Mouse (Mus musculus): ENCODE measurements around the gene Ehf. TPM values are rescaled to one million over a fixed set of nuclear protein-coding genes. Genes with fewer than 3 reads are reported as not detected.

Ehf gene
- total RNA-seq, 2 experiments from 2014 or later = not detected

DNA sequence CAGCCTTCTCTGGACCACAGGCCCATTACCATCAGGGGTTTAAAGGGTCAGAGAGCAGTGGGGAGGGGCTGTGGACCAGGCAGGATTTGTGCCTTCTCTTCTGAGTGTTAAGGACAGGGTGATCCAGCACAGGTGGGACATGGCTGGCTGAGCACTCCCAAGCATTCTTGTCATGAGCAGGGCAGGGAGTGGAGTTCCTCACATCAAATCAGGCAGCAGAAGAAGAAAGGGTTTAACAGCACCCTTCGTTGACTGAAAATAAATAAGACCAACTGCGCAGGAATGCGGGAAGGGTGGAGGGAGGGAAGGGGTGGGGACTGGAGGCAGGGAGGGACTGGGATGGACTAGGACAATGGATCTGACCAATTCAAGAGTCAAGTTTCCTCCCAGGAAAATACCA lies 8.6 kb downstream of the Ehf start:
- DNase-seq = no peak

DNA sequence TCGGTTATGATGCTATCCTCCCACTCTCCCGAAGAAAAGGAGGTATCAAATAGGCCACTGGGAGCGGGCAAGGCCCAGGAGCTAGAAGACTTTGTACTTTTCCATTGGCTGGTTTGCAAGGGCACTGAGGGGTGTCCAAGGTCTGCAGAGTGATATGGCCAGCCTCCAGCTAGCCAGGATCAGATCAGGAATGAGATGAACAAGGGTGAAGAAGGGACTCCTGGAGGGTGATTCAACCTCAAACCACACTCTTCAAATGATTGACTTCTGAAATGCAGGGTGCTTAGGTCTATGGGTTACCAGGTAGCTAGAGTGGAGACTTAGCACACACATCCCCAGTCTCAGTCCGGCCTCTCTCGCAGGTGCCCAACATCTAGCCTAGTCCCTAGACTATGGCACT lies 9.3 kb downstream of the Ehf start:
- no peak for DNase-seq

DNA sequence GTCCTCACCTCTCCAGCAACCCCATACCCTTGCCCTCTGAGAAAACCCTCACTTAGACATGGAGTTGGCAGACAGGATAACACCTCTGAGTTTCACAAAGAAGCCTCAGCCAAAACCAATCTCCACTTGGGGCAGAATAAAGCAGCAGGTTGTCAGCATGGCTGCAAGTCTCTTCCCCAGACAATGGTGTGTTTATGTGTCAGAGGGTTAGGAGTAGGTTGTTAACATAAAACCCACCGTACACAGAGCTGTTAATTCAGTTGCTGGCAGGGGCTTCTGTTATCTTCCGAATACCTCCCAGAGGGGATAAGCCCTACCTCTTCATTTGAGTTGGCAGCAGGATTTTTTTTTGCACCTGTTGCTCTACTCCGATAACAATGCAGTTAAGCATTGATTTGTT lies 9.9 kb downstream of the Ehf start:
- DNase-seq = no peak

DNA sequence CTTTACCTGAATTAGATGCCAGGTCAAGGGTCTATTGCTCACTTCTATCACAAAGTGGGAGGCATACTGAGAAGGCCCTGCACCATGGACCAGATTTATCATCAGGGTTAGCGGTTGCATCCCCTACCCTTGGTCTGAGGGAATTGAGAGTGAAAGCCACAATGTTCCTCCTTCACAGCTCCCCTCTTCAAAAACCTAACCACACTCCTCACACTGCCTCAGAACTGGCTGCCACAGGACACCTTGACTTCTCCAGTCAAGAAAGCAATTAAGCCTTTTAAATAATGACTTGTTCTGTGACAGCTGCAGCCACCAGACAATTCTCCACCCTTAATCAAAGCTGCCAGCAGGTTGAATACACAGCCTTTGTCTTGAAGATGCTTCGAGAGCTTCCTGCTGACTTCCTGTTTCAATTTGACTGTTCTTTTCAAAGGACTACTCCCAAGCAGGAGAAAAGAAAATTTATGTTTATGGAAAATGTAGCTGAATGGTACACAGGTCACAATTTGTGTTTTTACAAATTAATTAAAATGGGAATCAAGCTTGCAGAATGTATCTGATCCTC lies 12.3 kb downstream of the Ehf start:
- no peak for DNase-seq

DNA sequence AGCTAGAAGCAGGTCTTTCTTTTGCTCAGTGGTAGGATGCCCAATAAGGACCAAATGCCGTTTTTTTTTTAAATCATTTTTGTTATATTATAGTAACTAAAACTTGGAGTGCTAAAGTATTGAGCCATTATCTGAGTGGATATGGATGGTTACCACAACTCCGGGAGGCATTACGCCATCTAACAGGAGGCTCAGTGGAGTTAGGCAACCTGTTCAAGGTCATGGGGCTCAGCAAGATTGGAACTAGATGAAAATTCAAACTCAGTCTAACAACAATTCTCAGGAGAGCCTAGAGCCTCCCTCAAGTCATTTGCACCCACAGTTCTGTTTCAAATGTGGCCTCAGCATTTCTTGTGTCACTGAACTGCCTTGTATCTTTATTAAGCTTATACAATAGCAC lies 12.9 kb downstream of the Ehf start:
- no peak for DNase-seq

DNA sequence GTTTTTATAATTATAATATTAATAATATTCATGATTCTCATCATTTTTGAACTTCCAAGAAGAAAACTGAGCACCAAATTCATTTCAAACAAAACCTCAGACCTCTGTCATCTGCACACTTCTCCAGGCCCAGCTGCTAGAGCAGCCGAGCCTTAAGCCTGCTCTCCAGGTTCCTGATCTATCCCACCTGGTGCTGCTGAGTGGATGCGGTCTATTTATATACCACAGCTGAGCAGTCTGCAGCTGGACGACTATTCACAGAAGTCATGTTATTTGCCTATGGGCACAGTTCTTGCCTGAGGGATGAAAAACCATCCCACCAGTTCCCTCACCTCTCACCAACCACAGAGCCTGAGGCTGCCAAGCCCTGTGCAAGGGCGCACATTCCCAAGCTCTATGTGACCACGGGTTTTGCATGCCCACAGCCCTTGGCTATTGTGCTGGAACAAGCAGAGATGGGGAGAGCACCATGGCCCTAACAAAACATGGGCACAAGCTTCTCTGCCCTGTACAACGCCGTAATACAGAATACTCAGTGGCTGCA lies 13.6 kb downstream of the Ehf start:
- no peak for DNase-seq

DNA sequence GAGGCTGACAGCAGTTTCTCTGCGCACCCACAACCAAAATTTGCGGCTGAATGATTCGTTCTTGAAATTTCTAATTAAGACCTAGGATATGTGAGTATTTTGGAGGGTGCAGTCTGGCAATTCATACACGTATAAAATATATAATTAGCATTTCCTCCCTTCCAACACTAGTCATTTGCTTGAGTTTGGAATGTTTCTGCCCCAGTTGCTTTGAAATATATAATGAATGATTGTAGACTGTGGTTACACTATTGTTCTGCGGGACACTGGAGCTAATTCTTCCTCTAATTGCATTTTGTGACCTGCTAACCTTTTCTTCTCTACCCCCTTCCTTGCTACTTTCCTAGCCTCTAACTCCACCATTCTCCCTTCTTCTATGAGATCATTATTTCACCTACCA lies 15.4 kb downstream of the Ehf start:
- DNase-seq = no peak

DNA sequence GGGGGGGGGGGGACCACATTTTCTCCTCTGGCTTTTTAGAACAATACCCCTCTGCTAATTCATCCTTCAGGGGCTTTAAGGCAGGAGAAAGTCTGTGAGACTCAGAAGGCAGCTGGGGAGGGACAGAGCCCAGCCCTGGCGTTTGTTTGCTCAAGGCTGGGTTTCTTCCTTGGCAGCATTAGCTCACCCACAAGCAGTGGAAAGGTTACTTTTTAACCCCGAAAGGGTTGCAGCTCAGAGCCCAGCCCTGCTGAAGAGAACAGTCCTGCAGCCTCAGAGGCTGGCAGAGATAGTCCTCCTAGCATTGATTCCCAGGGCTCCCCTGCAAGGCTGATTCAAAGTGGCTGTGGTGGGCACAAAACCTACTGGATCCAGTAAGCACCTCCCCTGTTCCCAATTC lies 17.5 kb downstream of the Ehf start:
- no peak for DNase-seq

DNA sequence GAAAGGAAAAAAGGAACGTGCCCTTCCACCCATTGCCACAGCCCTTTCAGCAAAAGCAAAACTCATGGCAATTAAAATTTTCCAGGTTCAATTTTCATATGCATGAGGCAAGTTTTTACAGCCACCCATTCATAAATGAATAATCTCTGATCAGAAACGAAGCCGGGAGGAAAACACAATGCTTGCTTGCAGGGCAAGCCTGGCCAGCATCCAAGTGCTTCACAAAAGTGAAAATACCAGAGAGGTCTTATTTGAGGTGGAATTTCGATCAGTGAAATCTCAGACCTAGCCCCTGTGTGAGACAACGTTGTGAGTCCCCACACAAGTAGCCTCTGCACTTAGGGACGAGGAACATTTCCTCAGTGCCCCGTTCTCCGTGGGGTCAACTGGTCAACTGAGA lies 19.3 kb downstream of the Ehf start:
- no peak for DNase-seq

DNA sequence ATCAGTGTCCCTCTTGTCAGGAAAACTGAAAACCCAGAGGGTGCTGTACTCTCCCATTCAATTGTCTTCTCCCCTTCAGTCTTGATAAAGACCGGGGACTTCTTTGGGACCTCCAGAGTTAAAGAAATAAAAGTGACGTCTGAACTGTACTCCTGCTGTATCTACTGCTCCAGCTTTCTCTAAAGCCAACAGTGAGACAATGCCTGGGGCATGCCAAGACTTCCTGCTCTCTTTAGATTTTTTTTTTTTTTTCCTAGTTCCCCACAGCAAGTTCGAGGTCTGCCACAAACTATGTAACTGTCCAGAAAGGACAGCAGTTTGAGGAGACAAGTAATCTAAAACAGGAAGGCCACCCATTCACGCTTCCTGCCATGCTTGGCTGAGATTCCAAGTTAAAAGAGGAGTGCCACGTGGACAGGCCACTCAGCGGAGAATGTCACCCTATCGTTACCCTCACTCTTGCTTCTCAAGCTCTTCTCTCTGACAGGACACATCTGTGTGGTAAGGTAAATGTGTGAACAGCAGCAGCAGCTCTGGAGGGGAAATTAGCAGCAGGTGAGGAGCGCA lies 20.8 kb downstream of the Ehf start:
- DNase-seq = no peak

DNA sequence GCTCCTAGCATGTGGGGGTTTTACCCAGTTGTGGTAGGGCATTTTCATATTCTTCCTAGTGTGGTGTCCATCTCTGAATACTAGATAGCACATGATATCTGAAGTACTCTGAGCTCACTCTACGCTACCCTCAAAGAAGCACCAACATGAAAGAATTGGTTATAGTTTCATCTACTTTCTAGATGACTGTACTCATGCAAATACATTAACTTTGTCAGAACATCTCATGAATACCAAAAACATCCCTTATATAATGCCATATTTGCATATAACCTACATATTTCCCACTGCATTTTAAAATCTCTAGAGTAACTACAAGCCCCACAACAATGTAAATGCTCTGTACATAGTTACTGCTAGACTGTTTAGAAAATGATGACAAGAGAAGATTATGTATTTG lies 23.2 kb downstream of the Ehf start:
- DNase-seq = no peak

DNA sequence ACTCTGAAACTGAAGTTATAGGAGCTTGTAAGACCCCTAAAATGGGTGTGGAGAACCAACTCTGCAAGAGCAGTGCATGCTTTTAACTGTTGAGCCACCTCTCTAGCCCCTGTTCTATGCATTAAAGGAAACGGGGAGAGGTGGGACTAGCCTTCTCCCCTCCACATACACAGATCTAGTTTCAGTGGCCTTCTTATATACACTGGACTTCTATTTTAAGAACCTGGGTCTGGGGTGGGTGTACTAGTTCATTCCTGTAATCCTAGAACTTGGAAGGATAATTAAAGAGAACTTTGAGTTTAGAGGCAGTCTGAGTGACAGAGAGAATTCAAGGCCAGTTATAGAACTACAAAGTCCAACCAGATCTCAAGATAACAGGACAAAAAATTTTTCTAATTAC lies 24.6 kb downstream of the Ehf start:
- DNase-seq = no peak

DNA sequence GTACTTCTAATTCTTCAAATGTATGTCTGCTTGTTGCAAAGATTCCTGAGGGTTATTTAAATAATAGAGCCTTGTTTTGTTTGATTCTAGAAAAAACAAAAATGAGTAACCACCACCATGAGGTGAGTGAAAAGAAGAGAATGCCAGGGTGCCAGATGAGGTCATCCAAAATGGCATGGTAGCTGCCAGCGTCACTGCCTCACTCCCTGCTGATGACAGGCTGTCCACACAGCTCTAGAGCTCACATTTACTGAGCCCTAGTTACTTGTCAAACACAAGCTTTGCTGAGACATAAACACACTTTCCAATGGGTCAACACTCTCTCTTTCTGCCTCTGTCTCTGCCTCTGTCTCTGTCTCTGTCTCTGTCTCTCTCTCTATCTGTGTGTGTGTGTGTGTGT lies 25.3 kb downstream of the Ehf start:
- no peak for DNase-seq

DNA sequence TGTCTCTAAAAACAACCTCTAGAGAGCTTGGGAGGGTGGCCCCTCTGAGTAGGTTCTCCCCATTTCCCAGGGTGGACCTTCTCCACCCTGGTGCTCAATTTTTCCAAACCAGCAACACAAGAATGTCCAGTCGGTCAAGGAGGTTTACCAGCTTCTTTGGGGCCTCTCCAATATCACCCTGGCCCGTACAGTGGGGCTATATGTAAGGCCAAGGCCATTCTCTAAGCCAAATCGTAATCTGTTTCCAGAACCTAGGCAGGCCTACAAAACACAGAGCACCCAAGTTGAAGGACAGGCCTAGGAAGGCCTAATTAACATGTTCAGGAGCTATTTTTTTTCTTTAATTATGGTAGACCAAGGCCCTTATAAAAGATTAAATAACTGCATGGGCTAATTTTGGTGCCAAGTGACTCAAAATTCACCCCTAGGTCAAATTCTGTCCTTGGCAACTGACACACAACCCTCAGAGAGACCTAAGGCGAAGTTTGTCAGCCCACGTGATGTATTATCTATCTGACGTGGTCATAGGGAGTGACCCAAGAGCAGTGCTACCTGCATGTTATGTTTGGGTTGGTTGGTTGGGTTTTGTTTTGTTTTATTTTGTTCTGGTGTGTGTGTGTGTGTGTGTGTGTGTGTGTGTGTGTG lies 27.6 kb downstream of the Ehf start:
- no peak for DNase-seq

DNA sequence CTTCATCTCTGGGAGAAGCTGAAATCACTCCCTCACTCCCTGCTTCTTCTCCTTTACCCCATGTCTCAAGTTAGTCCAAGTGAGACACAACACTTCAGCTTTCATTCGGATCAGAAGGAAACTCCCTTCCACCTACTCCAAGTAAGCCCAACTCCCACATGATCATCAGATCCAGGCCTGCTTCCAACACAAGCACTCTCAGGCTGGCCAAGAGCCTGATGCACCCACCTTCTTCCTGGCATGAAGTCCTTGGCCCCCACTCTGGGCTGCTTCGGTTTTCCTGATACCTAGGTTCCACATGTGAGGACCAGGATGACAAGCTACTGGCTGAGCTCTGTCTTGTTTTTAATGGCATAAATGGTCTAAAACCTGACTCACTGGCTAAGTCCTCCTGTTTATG lies 28.3 kb downstream of the Ehf start:
- DNase-seq = no peak

DNA sequence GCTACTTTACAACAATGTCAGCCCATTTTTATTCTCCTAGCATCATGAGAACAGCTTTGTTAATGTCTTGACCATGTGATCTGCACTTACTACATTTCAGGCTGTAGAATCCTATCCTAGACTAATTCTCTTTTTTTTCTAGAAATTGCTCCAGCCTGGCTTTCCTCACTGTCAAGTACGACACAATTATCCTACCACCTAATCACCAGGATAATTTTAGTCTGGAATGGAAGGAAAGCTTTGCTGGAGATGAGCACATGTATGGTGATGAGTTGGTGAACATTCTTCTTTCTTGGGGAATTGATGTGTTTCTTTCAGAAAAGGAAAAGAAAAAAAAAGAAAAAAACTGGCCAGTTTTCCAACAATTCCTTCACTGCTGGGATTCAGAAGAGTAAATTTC lies 28.8 kb downstream of the Ehf start:
- DNase-seq = no peak

DNA sequence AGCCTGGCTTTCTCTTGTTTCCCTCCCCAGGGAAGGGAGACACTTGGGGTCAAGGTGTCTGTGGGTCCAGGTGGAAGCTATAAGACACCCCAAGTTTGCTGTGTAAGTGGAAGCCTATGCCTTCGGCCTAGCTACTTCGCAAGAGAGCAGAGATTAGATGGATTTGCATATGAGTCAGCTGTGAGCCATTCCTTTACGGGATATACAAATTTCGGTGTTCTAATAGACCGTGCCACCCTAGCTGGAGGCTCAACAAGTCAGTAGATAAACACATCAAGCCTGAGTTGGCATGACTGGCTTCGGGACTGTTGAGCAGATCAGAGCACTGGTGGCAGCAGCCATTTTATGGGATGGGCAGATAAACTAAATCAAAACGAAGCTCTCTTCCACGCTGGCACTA lies 31.6 kb downstream of the Ehf start:
- DNase-seq = no peak

DNA sequence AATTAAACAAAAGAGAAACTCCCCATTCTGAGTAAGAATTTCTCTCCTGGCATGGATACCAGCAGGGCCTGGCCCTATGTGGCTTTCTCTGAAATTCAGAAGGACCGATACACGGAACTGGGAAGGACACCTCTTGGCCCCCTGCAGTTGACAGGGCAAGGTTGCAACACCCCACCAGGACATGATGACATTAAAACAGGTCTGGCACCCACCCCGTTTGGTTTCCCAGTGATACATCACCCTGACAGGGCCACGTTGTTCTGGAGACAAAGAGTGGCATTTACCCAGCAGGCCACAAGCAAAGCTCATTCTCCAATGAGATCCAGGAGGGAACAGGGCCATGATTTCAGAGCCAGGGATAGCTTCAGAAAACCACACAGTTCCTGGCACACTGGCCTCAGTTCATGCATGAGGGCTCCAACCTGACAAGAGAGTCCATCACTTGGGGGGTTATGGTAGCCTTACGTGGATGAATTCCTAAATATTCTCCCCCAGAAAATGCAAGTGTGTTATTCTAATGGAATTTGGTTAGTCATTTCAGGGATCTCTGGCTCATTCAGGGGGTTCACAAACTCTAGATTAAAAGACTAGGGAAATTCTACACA lies 32.4 kb downstream of the Ehf start:
- no peak for DNase-seq

DNA sequence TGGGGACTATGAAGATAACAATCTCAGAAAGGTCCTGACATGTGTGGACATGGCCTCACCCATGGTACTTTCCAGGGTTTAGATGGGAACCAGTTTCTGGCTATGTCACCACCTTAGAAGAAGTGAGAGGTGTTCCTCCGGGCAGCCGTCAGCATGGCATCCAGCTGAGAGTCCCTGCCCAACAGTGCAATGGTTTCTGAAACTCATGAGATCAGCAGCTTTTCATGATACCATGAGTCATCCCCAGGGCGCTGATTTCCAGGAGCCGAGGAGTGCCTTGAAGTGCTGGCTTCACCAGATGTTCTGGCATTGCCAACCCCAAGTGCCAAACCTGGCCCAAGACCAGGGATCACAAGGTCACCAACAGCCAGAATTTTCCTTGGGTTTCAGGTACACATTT lies 64.0 kb downstream of the Ehf start:
- no peak for DNase-seq

DNA sequence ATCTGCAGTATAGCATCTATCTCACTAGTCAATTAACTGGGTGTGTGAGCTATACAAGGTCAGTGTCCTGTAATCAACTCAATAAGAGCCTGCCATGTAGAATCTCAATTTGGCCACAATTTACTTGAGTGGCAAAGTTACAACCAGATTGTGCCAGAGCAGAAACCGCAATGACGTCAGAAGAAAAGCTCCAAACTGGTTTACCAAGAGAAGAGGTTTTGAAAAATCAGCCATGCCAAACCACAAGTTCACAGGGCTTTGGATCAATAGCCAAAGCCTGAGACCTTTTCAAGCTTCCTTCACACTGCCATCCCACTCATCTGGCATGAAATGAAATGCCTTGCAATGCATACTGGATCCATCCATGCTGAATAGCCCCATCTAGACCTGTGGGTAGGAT lies 76.3 kb downstream of the Ehf start:
- DNase-seq = no peak

DNA sequence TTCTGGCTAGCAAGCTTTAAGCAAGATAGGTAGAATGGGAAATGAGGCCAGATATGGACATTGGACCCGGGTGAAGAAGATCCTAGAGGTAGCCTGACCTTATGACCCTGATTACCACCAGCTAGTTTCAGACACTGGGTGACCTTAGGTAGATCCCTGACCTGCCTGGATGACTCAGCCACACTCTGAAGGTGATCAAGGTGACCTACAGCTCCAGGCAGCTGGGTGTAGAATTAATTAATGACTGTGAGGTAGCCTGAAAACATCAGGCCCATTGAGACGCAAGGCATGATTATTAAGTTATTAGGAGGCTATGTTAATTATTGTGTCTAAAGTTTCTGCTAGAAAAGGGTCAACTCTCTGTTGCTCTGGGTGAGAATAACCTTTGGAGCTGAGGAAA lies 82.2 kb downstream of the Ehf start:
- DNase-seq = no peak

DNA sequence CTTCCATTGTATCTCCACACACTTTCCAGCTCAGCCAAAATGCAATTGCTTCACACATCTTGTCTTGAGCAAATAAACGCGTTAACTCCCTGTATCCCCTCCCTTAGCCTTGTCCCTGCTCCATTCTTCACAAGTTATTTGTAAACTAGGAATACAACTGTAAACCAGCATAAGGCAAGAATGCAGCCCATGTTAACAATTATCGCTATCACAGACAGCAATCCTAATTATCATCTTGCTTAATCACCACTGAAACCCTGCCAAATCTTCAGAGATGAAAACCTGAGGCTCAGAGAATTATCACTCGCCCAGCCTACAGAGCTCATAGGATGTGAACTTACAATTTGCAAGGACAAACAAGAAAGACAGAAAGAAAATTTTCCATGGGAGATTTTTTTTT lies 84.8 kb downstream of the Ehf start:
- no peak for DNase-seq

DNA sequence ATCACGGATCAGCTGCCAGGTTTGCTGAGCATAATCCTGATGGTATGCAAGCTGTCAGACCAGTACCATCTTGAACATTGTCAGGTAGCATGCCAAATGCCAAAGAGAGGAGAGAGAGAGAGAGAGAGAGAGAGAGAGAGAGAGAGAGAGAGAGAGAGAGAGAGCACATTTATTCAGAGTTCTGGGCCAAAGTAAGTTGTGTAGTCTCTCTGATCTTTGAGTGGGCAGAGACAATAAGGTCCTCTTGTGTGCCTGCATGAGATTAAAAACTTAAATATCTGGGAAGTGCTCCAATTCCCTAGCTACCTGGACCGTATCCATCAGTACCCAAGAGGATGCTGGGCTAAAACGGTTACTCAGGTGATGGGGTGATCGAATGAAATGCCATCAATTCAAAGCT lies 87.3 kb downstream of the Ehf start:
- DNase-seq = no peak

DNA sequence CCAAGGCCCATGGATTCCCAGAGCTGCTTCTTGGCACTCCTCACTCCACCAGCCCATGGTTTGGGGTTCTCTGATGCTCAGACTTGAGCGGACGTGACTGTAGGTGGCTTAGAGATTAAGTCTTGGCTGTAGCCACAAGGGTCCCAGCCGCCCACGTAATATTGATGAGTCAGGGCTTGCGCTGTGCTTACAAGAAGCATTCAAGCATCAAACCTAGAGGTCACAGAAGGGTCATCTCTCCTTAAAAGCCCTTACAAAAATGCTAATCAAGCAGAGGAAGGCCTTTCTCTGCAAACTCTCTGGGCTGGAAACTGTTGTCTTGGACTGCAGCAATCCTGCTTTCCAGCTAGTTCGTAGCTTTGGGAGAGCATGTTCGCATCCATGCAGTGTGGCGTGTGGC lies 88.2 kb downstream of the Ehf start:
- DNase-seq = no peak

All from gastrocnemius, postnatal 25 days (tissue).